Mouse (Mus musculus): ENCODE measurements at regions not wholly inside any gene's neighbourhood (a gene's known extent, or its start where the extent isn't known, plus 50 kb on each side); places are given as distances from the start of the nearest gene placed in this dataset.

- no peak for DNase-seq (ENCODE audit: low spot score in 2 of 2)
Observed at GRCm38 (mm10) chr9:32815473-32815872, 179.5 kb downstream of the Ets1 start.

GRCm38 (mm10) chr9:32816649-32817425 lies 180.8 kb downstream of the Ets1 start:
- DNase-seq (ENCODE audit: low spot score in 2 of 2): no peak

- no peak for DNase-seq (ENCODE audit: low spot score in 2 of 2)
Observed at GRCm38 (mm10) chr9:32817442-32818358, 181.7 kb downstream of the Ets1 start.

GRCm38 (mm10) chr9:32823439-32824133 lies 187.6 kb downstream of the Ets1 start:
- no peak for DNase-seq (ENCODE audit: low spot score in 2 of 2)

GRCm38 (mm10) chr9:32824134-32824531 lies 188.1 kb downstream of the Ets1 start:
- peak in 1 of 2 experiments; percentile 7 for DNase-seq (ENCODE audit: low spot score in 2 of 2)

- no peak for DNase-seq (ENCODE audit: low spot score in 2 of 2)
Observed at GRCm38 (mm10) chr9:32830268-32830891, 194.4 kb downstream of the Ets1 start.

- no peak for DNase-seq (ENCODE audit: low spot score in 2 of 2)
Observed at GRCm38 (mm10) chr9:32833373-32833772, 197.4 kb downstream of the Ets1 start.

- no peak for DNase-seq (ENCODE audit: low spot score in 2 of 2)
Observed at GRCm38 (mm10) chr9:32834751-32835625, 199.0 kb downstream of the Ets1 start.

- DNase-seq (ENCODE audit: low spot score in 2 of 2): no peak
Observed at GRCm38 (mm10) chr9:32835626-32835971, 199.6 kb downstream of the Ets1 start.

- no peak for DNase-seq (ENCODE audit: low spot score in 2 of 2)
Observed at GRCm38 (mm10) chr9:32836371-32836770, 200.3 kb downstream of the Ets1 start.

GRCm38 (mm10) chr9:32847361-32847760 lies 211.3 kb downstream of the Ets1 start:
- DNase-seq (ENCODE audit: low spot score in 2 of 2): no peak

- DNase-seq (ENCODE audit: low spot score in 2 of 2): no peak
Observed at GRCm38 (mm10) chr9:32852282-32852681, 216.3 kb downstream of the Ets1 start.

- DNase-seq (ENCODE audit: low spot score in 2 of 2): no peak
Observed at GRCm38 (mm10) chr9:32863286-32863685, 227.3 kb downstream of the Ets1 start.

GRCm38 (mm10) chr9:32868936-32869335 lies 232.9 kb downstream of the Ets1 start:
- DNase-seq (ENCODE audit: low spot score in 2 of 2): no peak

GRCm38 (mm10) chr9:32874306-32874875 lies 238.4 kb downstream of the Ets1 start:
- DNase-seq (ENCODE audit: low spot score in 2 of 2): peak in 1 of 2 experiments; percentile 2

GRCm38 (mm10) chr9:32882819-32883587 lies 247.0 kb downstream of the Ets1 start:
- no peak for DNase-seq (ENCODE audit: low spot score in 2 of 2)

- DNase-seq (ENCODE audit: low spot score in 2 of 2): no peak
Observed at GRCm38 (mm10) chr9:32886008-32886650, 250.1 kb downstream of the Ets1 start.

- no peak for DNase-seq (ENCODE audit: low spot score in 2 of 2)
Observed at GRCm38 (mm10) chr9:32899801-32900200, 263.8 kb downstream of the Ets1 start.

GRCm38 (mm10) chr9:32901287-32901686 lies 265.3 kb downstream of the Ets1 start:
- DNase-seq (ENCODE audit: low spot score in 2 of 2): no peak

Data from layer of hippocampus, adult 18-20 months (tissue).